Mouse (Mus musculus) left cerebral cortex, postnatal 25 days (tissue): Measurements from ENCODE around the gene Myh7. TPM values are rescaled to one million over a fixed set of nuclear protein-coding genes. Genes with fewer than 3 reads are reported as not detected.
"Not testable (repeated sequence)": the region's sequence is repeated elsewhere in the genome, so short reads cannot be mapped to it uniquely, and the experiment has no call there.

Experiments
- DNase-seq, 2 experiments: peaks; one replicate each; pipeline ENCODE4 v3.0.0; 2022; ENCODE audit warnings: low spot score in 2 of 2, mixed read lengths in 1 of 2
- intact Hi-C: fragments of 180-260 bp; cut with DNase I; formaldehyde crosslinking; loops from one replicate; pipeline ENCODE4 v1.15.1; 2025
- total RNA-seq, 2 experiments: library from RNA; stranded (reverse); gene quantifications; 2 replicates each; pipeline ENCODE4 v1.2.3; 2021

Myh7 gene
- total RNA-seq = 10 to 100 TPM; 18.0 to 19.6 TPM

DNA sequence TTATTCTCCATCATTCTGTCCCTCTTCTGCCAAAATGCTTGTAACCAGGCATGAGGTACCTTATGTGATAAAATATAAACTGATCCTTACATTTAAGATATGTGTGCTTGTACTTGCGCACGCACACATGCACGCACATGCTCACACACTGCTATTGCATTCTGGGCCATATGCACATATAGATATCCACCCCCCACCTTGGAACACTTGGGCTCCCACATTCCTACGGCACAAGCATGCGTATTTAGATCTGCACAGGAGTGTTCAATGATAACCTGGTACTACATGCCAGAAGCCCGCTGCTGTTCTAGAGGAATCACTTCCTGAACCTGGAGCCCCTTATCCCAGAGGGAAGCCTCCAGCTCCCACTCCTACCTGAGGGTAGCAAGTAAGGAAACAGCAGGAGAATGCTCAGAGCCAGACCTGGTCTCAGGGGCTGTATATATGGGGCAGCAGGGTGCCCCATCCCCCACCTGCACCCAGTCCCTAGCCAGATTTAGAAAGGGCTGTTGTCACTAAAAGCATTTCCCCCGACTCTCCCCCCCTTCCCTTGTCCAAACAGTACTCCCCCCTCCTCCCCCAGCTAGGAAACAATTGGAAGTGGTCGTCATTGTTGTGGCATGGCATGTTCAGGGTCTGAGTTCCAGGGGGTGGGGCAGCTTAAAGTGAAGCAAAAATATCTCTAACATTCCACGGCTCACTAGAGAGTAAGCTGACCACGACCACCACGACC lies at the start of gene Myh7:
Myh7 (minus strand) TSS at position 491 of the 733 bp plus-strand sequence.
- DNase-seq = peak; percentile 12 to 34
- intact Hi-C loops = no loop called here

GRCm38 (mm10) chr14:55043694-55044093 lies 49.3 kb upstream of the Myh7 start:
- not testable (repeated sequence) for DNase-seq
- intact Hi-C loops = loop anchor here (2.0 kb wide), 1 partner anchor 13 kb away; no protein-coding TSS in a partner anchor

GRCm38 (mm10) chr14:55032695-55033225 lies 38.3 kb upstream of the Myh7 start:
- intact Hi-C loops = no loop called here
- no peak for DNase-seq

GRCm38 (mm10) chr14:55029034-55029698 lies 34.7 kb upstream of the Myh7 start:
- intact Hi-C loops = loop anchor here (2.0 kb wide), 1 partner anchor 50 kb away; no protein-coding TSS in a partner anchor
- no peak for DNase-seq

DNA sequence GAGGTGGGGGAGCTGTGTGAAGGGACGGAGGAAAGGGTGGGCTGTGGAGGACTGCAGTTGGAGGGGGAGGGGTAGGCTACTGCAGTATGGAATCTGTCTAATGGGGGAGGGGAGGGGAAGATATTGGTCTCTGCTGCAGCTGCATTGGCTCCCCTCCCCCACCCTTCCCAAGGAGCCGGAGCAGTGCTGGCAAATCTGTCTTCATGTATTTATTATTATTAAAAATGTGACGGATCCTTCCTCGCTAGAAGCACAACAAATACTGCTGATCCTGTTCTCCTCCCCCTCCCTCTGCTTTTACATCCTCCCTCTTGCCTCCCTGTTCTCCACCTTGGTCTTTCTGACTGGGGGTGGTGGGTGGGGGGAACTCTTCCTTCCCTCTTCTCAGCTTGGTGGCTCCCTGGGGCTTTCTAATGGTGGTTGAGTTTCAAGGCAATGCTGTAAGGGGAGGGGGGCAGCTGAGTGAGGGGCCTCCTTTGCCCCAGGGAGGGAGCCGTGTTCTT lies 34.0 kb upstream of the Myh7 start:
- intact Hi-C loops = loop anchor here (2.0 kb wide), 1 partner anchor 50 kb away; no protein-coding TSS in a partner anchor
- no peak for DNase-seq

DNA sequence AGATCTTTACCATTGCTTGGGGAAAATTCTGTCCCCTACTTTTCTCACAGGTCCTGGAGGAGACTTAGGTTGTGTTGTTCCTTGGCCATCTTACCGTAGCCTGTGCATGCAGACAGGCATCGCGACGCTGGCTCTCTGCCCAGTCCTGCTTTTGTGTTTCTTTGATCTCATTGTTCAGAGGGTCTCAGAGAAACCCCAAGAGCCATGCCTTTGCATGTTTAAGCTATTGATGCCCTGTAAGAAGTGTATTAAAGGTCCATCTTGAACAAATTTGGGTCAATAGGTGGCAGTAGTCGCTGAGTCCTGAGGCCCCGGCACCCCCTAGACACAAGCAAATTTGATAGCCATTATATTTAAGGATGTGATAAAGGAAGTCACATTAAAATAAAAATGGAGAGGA lies 33.2 kb upstream of the Myh7 start:
- intact Hi-C loops = loop anchor here (2.0 kb wide), 2 partner anchors 29 to 51 kb away; no protein-coding TSS in a partner anchor
- no peak for DNase-seq

DNA sequence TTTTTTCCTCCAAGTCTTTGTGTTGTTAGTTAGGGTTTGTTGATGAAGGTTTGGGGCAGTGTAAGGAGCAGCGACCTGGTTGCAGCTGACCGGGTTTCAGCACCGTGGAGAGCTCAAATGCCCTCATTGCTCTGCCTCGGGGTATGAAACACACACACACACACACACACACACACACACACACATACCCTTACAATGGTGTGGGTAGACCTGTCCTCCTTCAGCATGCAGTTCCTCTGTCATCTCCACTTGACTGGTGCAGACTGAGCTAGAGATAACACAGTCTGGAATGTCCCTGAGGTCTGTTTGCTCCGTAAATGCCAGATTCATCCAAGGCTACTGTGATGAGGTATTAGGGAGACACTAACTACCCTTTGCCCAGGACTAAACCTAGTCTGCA lies 32.8 kb upstream of the Myh7 start:
- no peak for DNase-seq
- intact Hi-C loops = loop anchor here (2.0 kb wide), 1 partner anchor 30 kb away; no protein-coding TSS in a partner anchor

DNA sequence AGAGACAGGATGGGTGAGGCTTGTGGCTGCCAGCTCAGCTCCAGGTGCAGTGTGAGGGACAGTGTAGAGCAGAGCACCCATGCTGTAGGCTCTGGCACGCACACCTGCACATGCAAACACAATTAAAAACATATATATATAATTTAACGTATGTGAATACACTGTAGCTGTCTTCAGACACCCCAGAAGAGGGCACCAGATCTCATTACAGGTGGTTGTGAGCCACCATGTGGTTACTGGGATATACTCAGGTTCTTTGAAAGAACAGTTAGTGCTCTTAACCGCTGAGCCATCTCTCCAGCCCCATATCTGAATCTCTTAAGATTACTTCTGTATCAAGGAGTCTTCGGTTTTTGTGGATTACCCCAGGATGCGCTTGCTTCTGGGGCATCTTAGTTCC lies 31.1 kb upstream of the Myh7 start:
- intact Hi-C loops = no loop called here
- DNase-seq = no peak

DNA sequence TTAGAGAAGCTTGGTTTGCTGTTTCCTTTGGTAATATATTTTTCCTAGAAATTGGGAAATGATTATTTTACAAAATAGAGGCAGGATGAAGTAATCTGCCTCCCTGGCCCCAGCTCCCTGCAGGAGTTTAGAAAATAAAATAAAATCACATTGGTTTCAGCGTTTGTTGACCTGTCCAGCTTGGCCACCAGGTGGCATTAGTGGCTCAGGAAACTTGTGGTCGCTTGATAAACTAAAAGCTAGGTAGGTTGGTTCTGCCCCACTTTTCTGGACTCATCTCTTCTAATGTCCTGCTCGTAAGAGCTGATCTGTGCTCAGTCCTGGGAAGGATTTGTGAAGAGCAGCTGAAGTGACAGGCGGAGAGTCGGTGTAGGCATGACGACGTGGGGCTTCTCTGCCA lies 29.8 kb upstream of the Myh7 start:
- intact Hi-C loops = loop anchor here (1.0 kb wide), 1 partner anchor 77 kb away; no protein-coding TSS in a partner anchor
- peak; percentile 55 to 72 for DNase-seq

DNA sequence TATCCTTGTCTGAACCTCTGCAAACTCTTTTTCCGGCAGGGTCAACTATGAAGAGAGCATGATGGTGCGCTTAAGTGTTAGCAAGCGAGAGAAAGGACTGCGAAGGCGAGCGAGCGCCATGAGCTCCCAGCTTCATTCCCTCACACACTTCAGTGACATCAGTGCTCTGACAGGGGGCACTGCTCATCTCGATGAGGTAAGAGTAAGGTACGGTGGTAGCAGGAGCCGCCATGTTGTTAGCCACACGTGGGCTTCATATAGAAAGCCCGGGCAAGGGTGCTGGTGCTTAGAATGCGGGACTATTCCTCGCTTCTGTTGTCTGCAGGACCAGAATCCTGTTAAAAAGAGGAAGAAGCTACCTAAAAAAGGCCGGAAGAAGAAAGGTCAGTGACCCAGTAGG lies 28.6 kb upstream of the Myh7 start:
- DNase-seq = no peak
- intact Hi-C loops = no loop called here

GRCm38 (mm10) chr14:55020394-55020793 lies 26.0 kb upstream of the Myh7 start:
- intact Hi-C loops = no loop called here

DNA sequence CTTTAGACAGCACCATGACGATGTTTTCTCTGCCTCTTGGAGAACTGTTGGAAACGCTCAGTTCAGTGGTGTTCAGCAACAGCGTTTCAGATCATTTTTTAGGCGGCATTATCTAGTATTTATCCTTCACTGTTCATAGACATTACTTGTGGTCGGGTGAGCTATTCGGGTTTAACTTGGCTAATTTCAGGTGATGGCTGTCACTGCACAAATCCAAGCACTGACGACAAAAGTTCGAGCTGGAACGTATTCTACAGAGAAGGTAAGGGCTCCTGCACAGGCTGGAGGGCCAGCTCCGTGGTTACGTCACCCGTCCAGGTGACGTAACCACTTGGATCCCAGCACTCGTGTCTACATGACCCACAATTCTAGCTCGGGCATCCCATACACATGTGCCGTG lies 22.4 kb upstream of the Myh7 start:
- DNase-seq = no peak
- intact Hi-C loops = no loop called here

More at GRCm38 (mm10) chr14:55020394-55020793, 26.0 kb upstream of the Myh7 start:
- no peak for DNase-seq

DNA sequence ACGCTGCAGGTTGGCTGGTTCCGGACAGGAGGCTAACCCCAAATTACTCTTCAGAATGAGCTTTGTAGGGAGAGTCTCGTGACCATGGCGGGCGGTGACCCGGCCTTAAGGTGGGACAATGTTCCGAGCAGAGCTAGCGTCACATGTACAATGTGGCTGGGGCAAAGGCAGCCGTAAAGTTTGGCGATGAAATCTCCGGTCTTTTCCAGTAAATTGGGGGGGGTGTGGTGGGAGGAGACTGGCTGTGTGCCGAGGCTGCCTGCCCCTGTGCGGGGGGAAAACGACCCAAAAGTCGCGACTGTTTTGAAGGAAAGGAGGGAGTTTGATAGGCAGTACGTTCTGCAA lies 21.3 kb upstream of the Myh7 start:
- intact Hi-C loops = loop anchor here (2.0 kb wide), 1 partner anchor 173 kb away; no protein-coding TSS in a partner anchor
- DNase-seq = no peak

GRCm38 (mm10) chr14:55014991-55015766 lies 20.8 kb upstream of the Myh7 start, which contains the start of gene Ngdn:
TSS of gene Ngdn (plus strand) at chr14:55015454.
- intact Hi-C loops = loop anchor here (1.0 to 5.0 kb wide), 3 partner anchors 115 to 303 kb away; partner anchors contain the start of gene Cebpe
- DNase-seq = peak; percentile 99 to 100

DNA sequence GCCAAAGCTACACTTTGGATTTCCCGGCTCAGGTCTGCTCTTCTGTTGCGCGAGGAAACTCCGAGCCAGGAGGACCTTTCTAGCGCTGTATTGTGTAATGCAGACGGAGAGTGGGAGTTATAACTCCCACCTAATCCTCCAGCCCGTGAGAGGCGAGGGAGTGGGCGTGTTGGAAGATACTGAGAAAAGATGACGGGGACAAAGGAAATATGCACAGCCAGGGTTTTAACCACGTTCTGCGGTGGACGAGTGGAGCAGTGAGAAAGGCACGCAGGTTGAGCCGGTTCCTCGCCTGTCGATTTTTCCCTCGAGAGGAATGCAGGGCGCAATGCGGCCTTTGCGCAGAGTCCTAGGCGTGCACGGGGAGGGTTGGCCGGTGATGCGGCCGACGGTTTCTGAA lies 20.2 kb upstream of the Myh7 start:
- peak in 1 of 2 experiments; percentile 89 for DNase-seq
- intact Hi-C loops = loop anchor here (1.0 to 5.0 kb wide), 3 partner anchors 114 to 302 kb away; partner anchors contain the start of gene Cebpe

DNA sequence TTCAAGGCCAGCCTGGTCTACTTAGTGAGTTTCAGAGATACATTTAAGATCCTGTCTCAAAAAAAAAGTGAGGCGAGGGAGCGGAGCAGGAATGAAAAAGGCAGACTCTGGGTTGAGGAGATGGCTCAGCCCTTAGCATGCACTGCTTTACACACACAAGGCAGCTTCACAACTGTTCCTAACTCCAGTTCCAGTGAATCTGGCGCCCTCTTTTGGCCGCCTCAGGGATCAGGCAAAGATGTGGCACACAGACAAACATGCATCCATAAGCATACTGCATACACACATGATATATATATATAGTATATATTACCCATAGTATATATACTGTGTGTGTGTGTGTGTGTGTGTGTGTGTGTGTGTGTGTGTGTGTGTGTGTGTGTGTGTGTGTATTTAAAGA lies 16.7 kb upstream of the Myh7 start:
- DNase-seq = no peak
- intact Hi-C loops = loop anchor here (5.0 kb wide), 1 partner anchor 299 kb away; the partner anchor contains the start of gene Cebpe

DNA sequence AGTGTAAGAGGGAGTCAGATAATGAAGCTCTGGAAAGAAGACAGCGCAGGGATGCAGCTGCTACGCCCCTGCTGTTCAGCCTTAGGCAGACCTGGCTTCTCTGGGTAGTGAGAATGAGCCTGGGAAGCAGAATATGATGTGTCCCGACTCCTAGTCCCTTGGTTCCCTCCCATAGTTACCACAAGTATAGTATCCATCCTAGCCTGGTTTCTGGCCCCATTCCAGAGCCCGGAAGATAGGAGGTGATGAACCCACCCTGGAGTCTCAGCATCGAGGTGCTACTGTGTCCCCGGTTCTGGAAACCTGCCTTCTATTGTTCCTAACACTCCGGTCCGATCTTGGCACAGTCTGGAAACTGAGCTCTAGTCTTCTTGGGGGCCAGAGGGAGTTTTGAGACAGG lies 14.0 kb upstream of the Myh7 start:
- intact Hi-C loops = no loop called here
- no peak for DNase-seq

- intact Hi-C loops = no loop called here
- DNase-seq = no peak
Measured at GRCm38 (mm10) chr14:55007120-55007908, 12.9 kb upstream of the Myh7 start.

GRCm38 (mm10) chr14:55006541-55006940 lies 12.1 kb upstream of the Myh7 start:
- DNase-seq = no peak
- intact Hi-C loops = no loop called here
